Mouse (Mus musculus): ENCODE measurements around the gene Edf1.

DNA sequence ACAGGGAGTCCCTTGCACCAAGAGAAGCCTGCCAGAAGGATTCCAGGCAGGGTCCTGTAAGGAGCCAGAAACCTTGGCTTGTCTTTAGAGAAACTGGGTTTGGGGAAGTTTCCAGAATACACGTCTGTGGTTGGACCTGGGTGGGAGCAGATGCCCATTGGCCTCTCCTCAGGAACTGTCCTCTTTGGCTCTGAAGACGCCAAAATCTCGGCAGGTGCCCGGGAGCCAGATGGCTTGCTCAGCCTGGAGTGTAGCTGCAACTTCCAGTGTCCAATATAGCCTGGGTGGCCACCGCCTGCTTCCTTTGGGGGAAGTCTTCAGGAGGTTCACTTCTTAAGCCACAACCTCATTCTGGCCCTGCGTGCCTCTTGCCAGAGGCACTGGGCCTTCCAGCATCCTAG lies 24.3 kb downstream of the Edf1 start:
- TF ChIP-seq POLR2A (IDR thresholded peaks at IDR 0.05; ENCODE audit: low read depth, low read length) = no peak
- TF ChIP-seq CTCF (IDR thresholded peaks at IDR 0.05; ENCODE audit: extremely low read depth, insufficient read depth, insufficient read length, insufficient replicate concordance) = no peak
